Mouse (Mus musculus): Measurements from ENCODE around the gene Otud1.

The Otud1 gene

DNA sequence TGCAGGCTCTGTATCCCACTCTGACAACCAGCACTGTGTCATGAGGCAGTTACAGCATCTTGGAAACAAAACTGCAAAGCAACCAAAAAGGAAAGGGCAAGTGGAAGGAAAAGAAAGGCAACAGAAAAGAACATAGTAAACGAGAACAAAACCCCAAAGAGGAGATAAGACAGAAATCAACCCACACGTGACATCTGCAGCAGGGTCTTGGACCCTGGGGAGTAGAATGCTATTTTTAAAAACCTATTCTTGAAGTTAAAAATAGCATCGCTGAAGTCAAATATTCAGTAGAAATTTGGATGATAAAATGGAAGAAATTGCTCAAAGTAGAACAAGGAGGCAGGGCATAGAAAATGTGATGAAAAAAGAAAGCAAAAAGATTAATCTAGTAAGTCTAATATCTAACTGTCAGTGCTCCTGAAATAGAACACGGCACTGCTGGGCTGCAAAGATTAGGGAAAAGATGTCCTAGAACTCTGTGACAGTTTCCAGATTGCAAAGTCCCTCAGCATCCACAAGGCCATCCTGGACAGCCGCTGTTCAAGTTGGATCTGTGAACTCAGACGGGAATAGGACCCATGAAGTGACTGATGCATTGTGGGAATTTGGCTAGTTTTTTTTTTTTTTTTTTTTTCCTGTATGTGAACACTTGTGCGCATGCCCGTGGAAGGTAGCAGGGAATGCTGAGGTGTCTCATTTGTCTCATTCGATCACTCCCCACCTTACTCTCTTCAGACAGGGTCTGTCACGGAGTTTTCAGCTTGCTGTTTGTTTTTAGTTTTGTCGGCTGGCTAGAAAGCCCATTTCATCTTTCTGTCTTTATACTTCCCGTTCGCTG lies 13.5 kb downstream of the Otud1 start:
- no peak for DNase-seq (ENCODE audit: low spot score)

DNA sequence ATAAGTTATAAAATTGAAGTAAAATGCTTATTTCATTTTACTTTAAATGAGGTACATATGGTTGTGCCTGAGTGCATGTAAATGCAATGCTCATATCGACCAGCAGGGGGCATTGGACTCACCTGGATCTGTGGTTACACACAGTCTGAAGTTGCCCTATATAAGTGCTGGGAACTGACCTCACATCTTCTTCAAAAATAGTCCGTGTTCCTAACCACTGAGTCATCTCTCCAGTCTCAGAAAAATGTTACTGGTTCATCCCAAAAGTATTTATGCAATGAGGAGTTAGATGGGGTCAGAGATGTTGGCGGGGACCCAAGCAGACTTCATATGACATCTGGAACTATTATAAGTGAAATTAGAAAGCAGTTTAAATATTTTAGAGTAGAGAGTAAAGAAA lies 25.4 kb downstream of the Otud1 start:
- peak; percentile 33 for DNase-seq (ENCODE audit: low spot score)

DNA sequence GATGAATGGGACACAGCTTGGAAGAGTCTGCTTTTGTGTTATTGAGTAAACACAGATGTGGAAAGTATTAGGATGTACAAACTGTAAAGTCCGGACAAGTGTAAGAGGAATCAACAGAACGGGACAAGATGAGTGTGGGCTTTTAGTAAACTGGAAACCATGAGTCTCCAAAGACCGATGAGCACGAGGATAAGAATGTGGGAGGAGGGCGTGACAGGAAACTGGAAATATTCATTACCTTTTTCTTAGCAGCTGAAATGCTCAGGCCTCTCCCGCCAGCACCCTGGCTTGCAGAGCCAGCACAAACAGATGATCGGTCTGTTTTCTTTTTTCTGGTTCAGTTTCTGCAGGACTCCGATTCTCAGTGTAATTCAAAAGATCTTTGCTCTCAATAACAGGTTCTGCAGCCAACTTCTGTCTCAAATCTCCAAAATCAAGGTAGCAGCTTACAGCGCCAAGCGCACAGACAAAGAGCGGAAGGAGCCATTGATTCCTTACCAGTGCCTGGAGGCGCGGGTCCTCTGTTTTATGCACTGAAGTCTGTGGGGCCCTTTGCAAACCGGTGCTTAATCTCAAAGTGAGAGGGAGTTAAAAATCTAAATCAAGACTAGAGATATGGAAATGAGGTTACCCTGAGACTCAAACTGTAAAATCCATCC lies 28.1 kb downstream of the Otud1 start:
- DNase-seq (ENCODE audit: low spot score) = no peak

- DNase-seq (ENCODE audit: low spot score) = no peak
These were observed 32.5 kb downstream of the Otud1 start for GRCm38 (mm10) chr2:19690094-19690493.

- DNase-seq (ENCODE audit: low spot score) = no peak
These were observed 42.2 kb downstream of the Otud1 start for GRCm38 (mm10) chr2:19699573-19700295.

- no peak for DNase-seq (ENCODE audit: low spot score)
These were observed 43.8 kb downstream of the Otud1 start for GRCm38 (mm10) chr2:19701386-19701785.

GRCm38 (mm10) chr2:19703020-19703613 lies 45.6 kb downstream of the Otud1 start:
- no peak for DNase-seq (ENCODE audit: low spot score)

DNA sequence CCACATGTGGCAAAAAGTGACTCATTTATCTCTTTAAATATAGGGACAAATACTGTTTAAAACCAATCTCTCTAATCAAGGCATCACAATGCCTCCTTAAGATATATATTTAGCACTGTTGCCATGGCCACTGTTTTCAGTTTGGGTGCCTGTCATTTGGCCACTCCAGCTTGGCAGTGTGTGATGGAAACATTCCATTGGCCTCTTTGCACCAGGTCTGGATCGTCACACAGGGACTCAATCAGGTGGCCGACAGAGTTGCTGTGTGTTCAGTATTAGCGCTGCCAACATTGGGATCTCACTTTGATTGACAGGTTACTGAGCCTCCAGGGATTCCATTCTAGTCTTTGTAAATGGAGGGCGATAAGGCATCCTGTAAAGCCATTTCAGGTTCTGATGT lies 46.1 kb downstream of the Otud1 start:
- DNase-seq (ENCODE audit: low spot score) = no peak

DNA sequence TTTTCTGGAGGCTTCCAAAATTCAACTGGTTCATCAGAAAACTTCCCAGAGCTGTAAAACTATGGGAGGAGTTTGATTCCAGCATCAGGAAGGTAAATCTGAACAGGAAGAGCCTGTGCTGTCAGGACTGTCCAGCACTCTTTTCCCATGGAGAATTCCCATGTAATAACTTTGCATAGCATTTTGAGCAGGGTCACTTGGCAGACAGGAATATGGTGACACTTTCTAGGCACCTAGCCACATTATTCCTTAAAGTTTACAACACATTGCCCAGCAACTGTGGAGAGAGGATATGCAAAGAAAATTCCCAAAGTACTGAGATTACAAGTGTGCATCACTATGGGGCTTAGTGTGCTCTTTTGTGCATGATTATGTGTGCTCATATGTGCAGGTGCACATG lies 46.7 kb downstream of the Otud1 start:
- DNase-seq (ENCODE audit: low spot score) = no peak

DNA sequence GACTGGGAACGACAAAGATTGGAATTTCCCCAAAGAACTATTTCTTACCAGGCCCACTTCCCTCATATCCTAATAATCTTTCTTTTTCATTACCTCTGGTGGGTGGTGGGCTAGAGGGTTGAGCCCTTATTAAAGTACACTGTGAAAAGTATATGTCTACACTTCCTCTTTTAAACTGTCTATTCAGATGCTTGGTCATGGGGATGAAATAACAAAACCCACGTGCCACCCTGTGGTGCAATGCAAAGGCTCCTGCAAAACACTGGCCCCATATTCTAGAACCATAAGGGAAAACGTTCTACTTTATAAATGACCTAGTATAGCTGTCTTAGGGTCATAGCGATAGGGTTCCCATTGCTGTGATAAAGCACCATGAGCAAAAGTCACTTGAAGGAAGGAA lies 49.3 kb downstream of the Otud1 start:
- no peak for DNase-seq (ENCODE audit: low spot score)
